Mouse (Mus musculus) urinary bladder, postnatal 4 days (tissue): ENCODE results near the gene Fam189a1.

Source experiments
- DNase-seq, 2 experiments: peaks; one replicate each; pipeline ENCODE4 v3.0.0; 2021 to 2022; ENCODE audit warnings: low spot score in 2 of 2

The Fam189a1 gene

GRCm38 (mm10) chr7:64728816-64729215 is 427.6 kb downstream of the Fam189a1 start:
- no peak for DNase-seq

GRCm38 (mm10) chr7:64728181-64728591 is 428.2 kb downstream of the Fam189a1 start:
- DNase-seq = no peak

GRCm38 (mm10) chr7:64725967-64726695 is 430.2 kb downstream of the Fam189a1 start:
- DNase-seq = no peak

- DNase-seq = no peak
Observed at GRCm38 (mm10) chr7:64724409-64724808, 432.0 kb downstream of the Fam189a1 start.

GRCm38 (mm10) chr7:64723313-64723712 is 433.1 kb downstream of the Fam189a1 start:
- DNase-seq = no peak

GRCm38 (mm10) chr7:64716286-64716685 is 440.1 kb downstream of the Fam189a1 start:
- no peak for DNase-seq

- no peak for DNase-seq
Observed at GRCm38 (mm10) chr7:64709520-64710262, 446.7 kb downstream of the Fam189a1 start.

GRCm38 (mm10) chr7:64708176-64708575 is 448.2 kb downstream of the Fam189a1 start:
- no peak for DNase-seq
